Mouse (Mus musculus) layer of hippocampus, adult 11-12 months (tissue): ENCODE results near the gene Esyt2.

Source experiments
- DNase-seq: peaks from one replicate; pipeline ENCODE4 v3.0.0; 2022; ENCODE audit warnings: low spot score

Gene Esyt2

GRCm38 (mm10) chr12:116362091-116362490 lies 81.1 kb downstream of the Esyt2 start:
- no peak for DNase-seq

GRCm38 (mm10) chr12:116366900-116367299 lies 85.9 kb downstream of the Esyt2 start:
- no peak for DNase-seq

GRCm38 (mm10) chr12:116367346-116367745 lies 86.3 kb downstream of the Esyt2 start:
- DNase-seq = no peak

- DNase-seq = no peak
These were observed 87.9 kb downstream of the Esyt2 start for GRCm38 (mm10) chr12:116368857-116369256.

GRCm38 (mm10) chr12:116383101-116383500 lies 102.1 kb downstream of the Esyt2 start:
- DNase-seq = no peak

GRCm38 (mm10) chr12:116383995-116384394 lies 103.0 kb downstream of the Esyt2 start:
- no peak for DNase-seq

- no peak for DNase-seq
These were observed 105.8 kb downstream of the Esyt2 start for GRCm38 (mm10) chr12:116386802-116387201.

- no peak for DNase-seq
These were observed 108.9 kb downstream of the Esyt2 start for GRCm38 (mm10) chr12:116389868-116390267.

- DNase-seq = no peak
These were observed 113.3 kb downstream of the Esyt2 start for GRCm38 (mm10) chr12:116394327-116394726.

GRCm38 (mm10) chr12:116395312-116395711 lies 114.3 kb downstream of the Esyt2 start:
- no peak for DNase-seq

GRCm38 (mm10) chr12:116396072-116396695 lies 115.2 kb downstream of the Esyt2 start:
- DNase-seq = no peak

- DNase-seq = peak; percentile 25
These were observed 123.2 kb downstream of the Esyt2 start for GRCm38 (mm10) chr12:116404012-116404679.

- DNase-seq = peak; percentile 97
These were observed 124.2 kb downstream of the Esyt2 start, which contains the start of gene Ncapg2 for GRCm38 (mm10) chr12:116405045-116405835. TSS of gene Ncapg2 (plus strand) at chr12:116405402.

GRCm38 (mm10) chr12:116405836-116406155 lies 124.8 kb downstream of the Esyt2 start:
- no peak for DNase-seq

GRCm38 (mm10) chr12:116407883-116408282 lies 126.9 kb downstream of the Esyt2 start:
- DNase-seq = no peak

- DNase-seq = no peak
These were observed 133.9 kb downstream of the Esyt2 start for GRCm38 (mm10) chr12:116414941-116415340.

- no peak for DNase-seq
These were observed 135.5 kb downstream of the Esyt2 start for GRCm38 (mm10) chr12:116416514-116416913.

GRCm38 (mm10) chr12:116421656-116422055 lies 140.7 kb downstream of the Esyt2 start:
- no peak for DNase-seq

- no peak for DNase-seq
These were observed 144.4 kb downstream of the Esyt2 start for GRCm38 (mm10) chr12:116425392-116425791.

- DNase-seq = no peak
These were observed 152.7 kb downstream of the Esyt2 start for GRCm38 (mm10) chr12:116433742-116434141.

- DNase-seq = no peak
These were observed 154.2 kb downstream of the Esyt2 start for GRCm38 (mm10) chr12:116435232-116435631.

- DNase-seq = no peak
These were observed 155.1 kb downstream of the Esyt2 start for GRCm38 (mm10) chr12:116436125-116436524.

- no peak for DNase-seq
These were observed 157.6 kb downstream of the Esyt2 start for GRCm38 (mm10) chr12:116438591-116438990.
